Mouse (Mus musculus) erythroid progenitor cell, adult 5-6 weeks (primary cell): ENCODE data around the gene Kbtbd8. TPM values are rescaled to one million over a fixed set of nuclear protein-coding genes. Genes with fewer than 3 reads are reported as not detected.
A peak's percentile ranks its signal among the peaks of the same experiment; 100 is the strongest.

Experiments used
- ATAC-seq: replicated peaks from 2 replicates; pipeline ENCODE4 v1.8.0; 2016; ENCODE audit warnings: moderate number of reproducible peaks, mild to moderate bottlenecking, moderate TSS enrichment, inconsistent platforms; ENCODE audit not compliant: poor library complexity, low FRiP score, severe bottlenecking
- total RNA-seq, 2 experiments: library from RNA; stranded (forward) in 1 of 2; stranded (reverse) in 1 of 2; fragments of 150-400 nt in 1 of 2; fragments of 186-747, 209-891 nt in 1 of 2; gene quantifications; 2 replicates each; pipeline versions ENCODE4 v1.2.3 to v1.2.4; 2015 to 2017; ENCODE audit warnings: low replicate concordance in 2 of 2

Kbtbd8 gene
- 0.72 and 0.84 TPM in 2 replicates for total RNA-seq (2015; ENCODE audit: low replicate concordance)
- 1.7 and 3.9 TPM in 2 replicates for total RNA-seq (2017; ENCODE audit: low replicate concordance)

GRCm38 (mm10) chr6:95116946-95117345 lies at the start of gene Kbtbd8:
Gene Kbtbd8 (plus strand): TSS chr6:95117240.
- ATAC-seq, result no peak

- ATAC-seq, result no peak
Observed at GRCm38 (mm10) chr6:95069753-95070152, 47.3 kb upstream of the Kbtbd8 start.

GRCm38 (mm10) chr6:95085276-95085675 lies 31.8 kb upstream of the Kbtbd8 start:
- no peak for ATAC-seq

GRCm38 (mm10) chr6:95087154-95087846 lies 29.7 kb upstream of the Kbtbd8 start:
- ATAC-seq, result no peak

- ATAC-seq, result no peak
Observed at GRCm38 (mm10) chr6:95088075-95088474, 29.0 kb upstream of the Kbtbd8 start.

- ATAC-seq, result no peak
Observed at GRCm38 (mm10) chr6:95094695-95095094, 22.3 kb upstream of the Kbtbd8 start.

- peak; percentile 72 for ATAC-seq
Observed at GRCm38 (mm10) chr6:95098366-95099109, 18.5 kb upstream of the Kbtbd8 start.

GRCm38 (mm10) chr6:95103706-95104105 lies 13.3 kb upstream of the Kbtbd8 start:
- ATAC-seq, result no peak

GRCm38 (mm10) chr6:95108437-95108836 lies 8.6 kb upstream of the Kbtbd8 start:
- no peak for ATAC-seq

- ATAC-seq, result no peak
Observed at GRCm38 (mm10) chr6:95109691-95110450, 7.2 kb upstream of the Kbtbd8 start.

- ATAC-seq, result no peak
Observed at GRCm38 (mm10) chr6:95112015-95112414, 5.0 kb upstream of the Kbtbd8 start.

- no peak for ATAC-seq
Observed at GRCm38 (mm10) chr6:95116513-95116912, 527 bp upstream of the Kbtbd8 start.

- peak; percentile 99 for ATAC-seq
Observed at GRCm38 (mm10) chr6:95117614-95118541, 838 bp downstream of the Kbtbd8 start.

GRCm38 (mm10) chr6:95119389-95119788 lies 2.3 kb downstream of the Kbtbd8 start:
- no peak for ATAC-seq

- ATAC-seq, result no peak
Observed at GRCm38 (mm10) chr6:95149931-95150534, 33.0 kb downstream of the Kbtbd8 start.

- ATAC-seq, result no peak
Observed at GRCm38 (mm10) chr6:95150885-95151284, 33.8 kb downstream of the Kbtbd8 start.

- ATAC-seq, result no peak
Observed at GRCm38 (mm10) chr6:95151563-95151962, 34.5 kb downstream of the Kbtbd8 start.

- no peak for ATAC-seq
Observed at GRCm38 (mm10) chr6:95163965-95164364, 46.9 kb downstream of the Kbtbd8 start.

- ATAC-seq, result no peak
Observed at GRCm38 (mm10) chr6:95165630-95166029, 48.6 kb downstream of the Kbtbd8 start.
